Mouse (Mus musculus) intestine, postnatal 0 days (tissue): ENCODE data around the gene Ankrd33b. TPM values are rescaled to one million over a fixed set of nuclear protein-coding genes. Genes with fewer than 3 reads are reported as not detected.

Experiments
- ATAC-seq: fragments of 200-750 bp; cut with Nextera tagmentation; 2 replicates; pipeline ENCODE4 v1.8.0; 2017; ENCODE audit warnings: mild to moderate bottlenecking, moderate TSS enrichment, moderate library complexity
- H3K27ac ChIP-seq: fragments of 300-500 bp; sonication (generic); 2 replicates; pipeline ENCODE4 v1.5.1; 2014; ENCODE audit warnings: mild to moderate bottlenecking, low read depth, low read length, moderate library complexity
- H3K27me3 ChIP-seq: fragments of 300-500 bp; sonication (generic); replicated peaks from 2 replicates; pipeline ENCODE4 v1.6.1; 2014; ENCODE audit warnings: low read length, mixed read lengths; ENCODE audit not compliant: control insufficient read depth, insufficient read depth
- H3K36me3 ChIP-seq: fragments of 300-500 bp; sonication (generic); 2 replicates; pipeline ENCODE4 v1.6.1; 2014; ENCODE audit warnings: mild to moderate bottlenecking, moderate library complexity; ENCODE audit not compliant: control insufficient read depth, insufficient read depth
- H3K4me1 ChIP-seq: fragments of 300-500 bp; sonication (generic); replicated peaks from 2 replicates; pipeline ENCODE4 v1.6.1; 2014; ENCODE audit warnings: antibody characterized with exemption, low read length, mixed read lengths; ENCODE audit not compliant: control insufficient read depth, insufficient read depth
- H3K4me2 ChIP-seq: fragments of 300-500 bp; sonication (generic); replicated peaks from 2 replicates; pipeline ENCODE4 v1.6.1; 2014; ENCODE audit warnings: low read depth, mild to moderate bottlenecking, moderate library complexity
- H3K4me3 ChIP-seq: fragments of 300-500 bp; sonication (generic); 2 replicates; pipeline ENCODE4 v1.5.1; 2014; ENCODE audit warnings: low read depth, low read length
- H3K9ac ChIP-seq: fragments of 300-500 bp; sonication (generic); 2 replicates; pipeline ENCODE4 v1.6.1; 2014; ENCODE audit warnings: mild to moderate bottlenecking, low read depth, low read length
- H3K9me3 ChIP-seq: fragments of 300-500 bp; sonication (generic); 2 replicates; pipeline ENCODE4 v1.6.1; 2016; ENCODE audit warnings: mixed run types; ENCODE audit not compliant: control insufficient read depth
- CTCF ChIP-seq: sonication (generic); IDR thresholded peaks from 2 replicates; pipeline ENCODE4 v1.5.1; 2016; ENCODE audit warnings: low read depth, mild to moderate bottlenecking, control low read depth, antibody characterized with exemption, moderate library complexity
- WGBS: fragments of 180-500 bp; shearing (Covaris S2); extraction: QIAGEN DNeasy Blood & Tissue Kit; methylation state at CpG from one replicate; pipeline ENCODE4 v1.1.7; 2014; 5-methylcytosine and 5-hydroxymethylcytosine counted together
- polyA plus RNA-seq: library from polyadenylated mRNA; unstranded; fragments of >200 nt; fragmentation: Nextera tagmentation; extraction: Ambion mirVana; gene quantifications from 2 replicates; pipeline ENCODE4 v1.2.1, GENCODE M21; 2015

Ankrd33b gene
- polyA plus RNA-seq, 1 experiment from 2014 or later = 0.29 TPM

DNA sequence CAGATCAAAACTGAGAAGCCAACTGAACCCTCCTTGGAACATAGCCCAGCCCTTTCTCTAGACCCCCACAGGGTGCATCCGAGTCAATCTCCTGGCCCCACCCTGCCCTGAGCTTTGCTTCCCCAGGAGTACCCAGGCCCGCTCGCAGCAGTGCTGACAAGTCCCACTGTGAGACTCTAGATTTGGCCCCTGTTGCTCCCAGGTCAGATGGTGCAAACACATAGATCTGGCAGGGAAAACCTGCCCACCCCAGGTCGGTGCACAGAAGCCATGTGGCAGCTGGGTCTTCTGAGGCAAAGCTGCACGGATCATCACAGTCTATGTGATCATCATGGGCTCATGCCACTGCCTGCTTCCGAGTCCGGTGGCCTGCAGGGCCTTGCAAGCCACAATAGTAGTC lies 94.8 kb downstream of the Ankrd33b start:
- Histone ChIP-seq H3K9me3 (no peaks in the 10 kb centered on the region), H3K27ac (no peak overlapping the region), H3K4me3 (no peak overlapping the region), H3K4me1 (no peaks in the 10 kb centered on the region), H3K36me3 (peaks cover 22% of the 10 kb centered on the region), H3K9ac (no peak overlapping the region), H3K4me2 (no peak overlapping the region), H3K27me3 (no peaks in the 10 kb centered on the region)
- whole genome bisulfite sequencing = 79% methylated on average over 7 of the region's 7 CpGs
- TF ChIP-seq CTCF = no peak
- ATAC-seq = no peak

DNA sequence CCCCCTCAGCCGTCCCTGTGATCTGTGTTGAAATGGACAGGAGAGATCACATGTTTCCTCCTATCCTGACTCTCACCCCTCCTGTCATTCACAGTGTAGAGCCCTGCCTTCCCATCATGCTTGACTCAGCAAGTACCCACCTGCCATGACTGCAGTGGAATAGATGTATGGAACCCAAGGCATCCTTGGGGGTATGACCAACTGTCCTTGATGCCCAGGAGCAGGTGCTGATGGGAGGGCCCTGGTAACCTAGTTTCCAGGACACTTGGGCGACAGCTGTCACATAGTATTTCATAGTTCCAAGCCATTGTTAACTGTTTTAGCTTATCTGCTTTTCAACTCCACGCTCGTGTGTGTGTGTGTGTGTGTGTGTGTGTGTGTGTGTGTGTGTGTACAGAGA lies 98.0 kb downstream of the Ankrd33b start:
- WGBS = 81% methylated on average over 4 of the region's 4 CpGs

DNA sequence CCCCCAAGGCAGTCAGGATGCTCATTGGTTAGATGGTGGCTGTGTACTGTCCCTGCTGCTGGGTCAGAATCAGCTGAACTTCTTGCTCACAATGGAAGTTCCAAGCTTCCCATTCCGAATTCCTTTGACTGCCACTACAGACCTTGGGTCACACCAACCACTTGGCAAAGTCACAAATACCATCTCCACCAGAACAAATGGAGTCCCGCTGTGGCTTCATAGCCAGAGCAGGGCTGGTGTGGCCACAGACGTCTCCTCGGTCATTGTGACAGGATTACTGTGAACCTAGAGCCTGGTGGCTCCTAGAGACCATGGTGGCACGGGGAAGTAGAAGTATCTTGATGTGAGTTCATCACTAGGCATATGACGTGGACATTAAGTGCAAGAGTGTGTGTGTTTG lies 99.4 kb downstream of the Ankrd33b start:
- Histone ChIP-seq H3K27ac (no peak overlapping the region), H3K4me1 (no peaks in the 10 kb centered on the region), H3K4me2 (no peak overlapping the region), H3K27me3 (no peaks in the 10 kb centered on the region), H3K36me3 (peaks cover 6% of the 10 kb centered on the region), H3K9me3 (no peaks in the 10 kb centered on the region), H3K4me3 (no peak overlapping the region), H3K9ac (no peak overlapping the region)
- ATAC-seq = no peak
- WGBS = 91% methylated on average over 6 of the region's 6 CpGs
- TF ChIP-seq CTCF = no peak

More for the DNA sequence above, 98.0 kb downstream of the Ankrd33b start:
- no peak overlapping the region for H3K4me3 ChIP-seq
- ATAC-seq = no peak
- no peaks in the 10 kb centered on the region for H3K27me3 ChIP-seq
- no peak overlapping the region for H3K27ac ChIP-seq
- TF ChIP-seq CTCF = no peak
- H3K36me3 ChIP-seq = peaks cover 20% of the 10 kb centered on the region
- H3K4me1 ChIP-seq = no peaks in the 10 kb centered on the region
- no peak overlapping the region for H3K4me2 ChIP-seq
- H3K9ac ChIP-seq = no peak overlapping the region
- H3K9me3 ChIP-seq = no peaks in the 10 kb centered on the region

DNA sequence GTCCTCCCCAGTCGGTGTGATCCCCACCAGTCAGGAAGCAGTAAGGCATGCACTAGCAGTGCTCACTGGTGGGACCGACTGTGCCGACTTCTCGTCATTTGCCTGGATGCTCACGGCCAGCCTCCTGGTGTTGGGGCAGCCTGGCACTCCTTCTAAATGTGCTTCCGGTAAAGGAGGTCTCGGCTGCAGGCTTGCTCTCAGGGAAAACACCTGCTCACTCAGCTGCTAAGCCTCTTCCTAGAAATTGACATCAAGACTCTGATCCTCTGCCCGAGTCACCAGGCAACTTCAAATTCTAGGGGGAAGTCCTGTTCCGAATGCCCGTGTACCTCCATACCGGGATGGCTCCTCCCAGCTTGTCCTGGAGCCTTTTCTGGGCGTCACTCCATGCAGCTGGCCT lies 101.7 kb downstream of the Ankrd33b start:
- no peak overlapping the region for H3K4me2 ChIP-seq
- 90% methylated on average over 12 of the region's 12 CpGs for WGBS

DNA sequence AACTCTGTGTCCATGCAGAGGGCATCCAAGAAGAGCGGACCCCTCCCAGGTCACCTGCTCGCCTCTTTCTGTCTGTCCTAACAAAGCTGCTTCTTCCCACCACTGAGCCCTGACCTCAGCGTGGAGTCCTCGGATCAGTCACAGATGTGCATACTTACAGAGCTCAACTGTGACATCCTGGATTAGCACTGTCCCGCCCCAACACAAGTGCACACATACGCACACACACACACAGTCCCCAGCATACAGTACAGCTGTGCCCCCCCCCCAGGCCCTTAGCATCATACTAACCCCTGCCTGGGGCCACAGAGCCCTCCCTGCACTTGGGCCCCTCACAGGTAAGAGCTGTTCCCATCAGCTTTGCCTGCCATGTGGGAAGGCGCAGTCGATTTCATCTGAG lies 102.1 kb downstream of the Ankrd33b start:
- Histone ChIP-seq H3K9me3 (no peaks in the 10 kb centered on the region), H3K27me3 (no peaks in the 10 kb centered on the region), H3K27ac (no peak overlapping the region), H3K9ac (no peak overlapping the region), H3K4me1 (no peaks in the 10 kb centered on the region), H3K36me3 (no peaks in the 10 kb centered on the region), H3K4me2 (no peak overlapping the region), H3K4me3 (no peak overlapping the region)
- ATAC-seq = no peak
- TF ChIP-seq CTCF = no peak
- WGBS = 93% methylated on average over 8 of the region's 8 CpGs

More for the DNA sequence above, 101.7 kb downstream of the Ankrd33b start:
- Histone ChIP-seq H3K27me3 (no peaks in the 10 kb centered on the region), H3K36me3 (no peaks in the 10 kb centered on the region), H3K27ac (no peak overlapping the region), H3K4me1 (no peaks in the 10 kb centered on the region), H3K9ac (no peak overlapping the region), H3K4me3 (no peak overlapping the region), H3K9me3 (no peaks in the 10 kb centered on the region)
- ATAC-seq = no peak
- TF ChIP-seq CTCF = no peak

DNA sequence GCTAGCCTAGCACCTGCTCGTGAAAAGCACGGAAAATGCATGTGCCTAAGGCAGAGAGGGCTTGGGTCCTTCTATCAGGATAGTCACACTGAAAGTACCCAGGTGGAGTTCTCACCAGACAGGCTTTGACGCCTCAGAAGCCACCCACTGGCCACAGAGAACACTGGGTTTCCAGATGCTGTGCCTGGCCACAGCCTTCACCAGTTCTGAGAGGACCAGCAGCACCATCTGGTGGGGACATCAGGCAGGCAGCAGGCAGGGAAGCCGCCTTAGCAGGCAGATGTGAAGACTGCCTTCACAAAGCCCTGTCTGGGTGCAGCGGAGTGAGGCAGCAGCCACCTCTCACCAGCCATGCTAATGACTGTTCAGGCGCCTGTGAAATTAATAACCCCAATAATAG lies 102.7 kb downstream of the Ankrd33b start:
- no peak overlapping the region for H3K4me2 ChIP-seq
- no peaks in the 10 kb centered on the region for H3K27me3 ChIP-seq
- WGBS = 47% methylated on average over 6 of the region's 6 CpGs
- no peaks in the 10 kb centered on the region for H3K4me1 ChIP-seq
- no peak overlapping the region for H3K27ac ChIP-seq
- no peak overlapping the region for H3K9ac ChIP-seq
- no peaks in the 10 kb centered on the region for H3K9me3 ChIP-seq
- no peak overlapping the region for H3K4me3 ChIP-seq
- TF ChIP-seq CTCF = peak; percentile 96
- H3K36me3 ChIP-seq = no peaks in the 10 kb centered on the region
- peak; percentile 61; the same call in 1 of the 2 replicates for ATAC-seq

DNA sequence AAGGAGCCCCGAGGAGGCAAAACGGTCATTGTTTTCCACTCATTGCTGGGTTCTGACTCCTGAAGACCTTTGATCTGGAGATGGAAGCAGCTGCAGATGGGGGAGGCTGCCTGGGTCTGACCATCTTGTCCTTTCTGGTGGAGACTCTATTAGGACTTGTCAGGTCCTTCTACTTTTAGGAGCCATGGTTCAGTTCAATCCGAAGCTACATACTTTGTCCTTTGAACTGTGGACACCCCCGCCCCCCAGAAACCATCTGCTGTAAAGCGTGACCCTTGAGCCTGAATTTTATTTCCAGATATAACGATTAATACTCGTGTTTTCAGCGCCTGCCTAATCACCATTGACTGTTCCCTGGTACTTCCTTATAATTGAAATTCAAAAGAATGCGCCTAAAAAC lies 105.2 kb downstream of the Ankrd33b start:
- H3K9me3 ChIP-seq = no peaks in the 10 kb centered on the region
- no peak overlapping the region for H3K27ac ChIP-seq
- H3K4me3 ChIP-seq = no peak overlapping the region
- WGBS = 57% methylated on average over 9 of the region's 9 CpGs
- H3K9ac ChIP-seq = no peak overlapping the region
- no peaks in the 10 kb centered on the region for H3K4me1 ChIP-seq
- H3K27me3 ChIP-seq = no peaks in the 10 kb centered on the region
- no peak overlapping the region for H3K4me2 ChIP-seq
- H3K36me3 ChIP-seq = no peaks in the 10 kb centered on the region
- no peak for TF ChIP-seq CTCF
- ATAC-seq = no peak
